Mouse (Mus musculus): ENCODE measurements at regions not wholly inside any gene's neighbourhood (a gene's known extent, or its start where the extent isn't known, plus 50 kb on each side); places are given as distances from the start of the nearest gene placed in this dataset.

- TF ChIP-seq CTCF (IDR thresholded peaks at IDR 0.05; ENCODE audit: control insufficient read depth, insufficient read depth, insufficient replicate concordance, low read depth, low read length): no peak
- TF ChIP-seq POLR2A (IDR thresholded peaks at IDR 0.05; ENCODE audit: control insufficient read depth, low read depth, low read length): no peak
These were observed 60.8 kb upstream of the Thy1 start for GRCm38 (mm10) chr9:43982359-43982889.

Data from testis, adult 2 months (tissue).